Mouse (Mus musculus): Measurements from ENCODE around the gene Cldn13.

DNA sequence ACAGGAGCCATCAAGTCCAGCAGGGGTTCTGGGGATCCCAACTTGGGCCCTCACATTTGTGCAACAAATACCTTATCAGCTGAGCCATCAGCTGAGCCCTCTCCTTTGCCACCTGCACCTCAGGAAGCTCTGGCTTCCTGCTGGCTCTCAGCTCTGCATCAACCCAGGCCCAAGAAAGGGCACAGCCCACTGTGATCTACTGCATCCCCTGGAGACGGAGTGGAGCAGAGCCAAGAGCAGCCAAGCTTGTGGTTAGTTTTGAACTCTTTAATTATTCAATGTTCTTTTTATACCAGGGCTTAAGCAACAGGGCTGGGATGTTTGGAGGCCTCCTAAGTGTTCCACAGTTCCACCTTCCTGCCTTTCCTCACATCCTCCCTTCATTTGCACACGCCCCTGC is 45.1 kb upstream of the Cldn13 start:
- TF ChIP-seq CTCF (IDR thresholded peaks at IDR 0.05; ENCODE audit: borderline replicate concordance, insufficient read depth, low read length) (no peak), POLR2A (IDR thresholded peaks at IDR 0.05; ENCODE audit: low read depth, low read length) (no peak)
